In genomic region chr7:96983660-96984347, GRCm38 (mm10) we compare ENCODE assay signal across 7 mouse cellular contexts. TPM values are rescaled to one million over a fixed set of nuclear protein-coding genes. Genes with fewer than 3 reads are reported as not detected.
A peak's percentile ranks its signal among the peaks of the same experiment; 100 is the strongest.
DNase-seq lines count a peak whose midpoint lies in the region; ATAC-seq lines count a peak whose summit lies in the region.

No protein-coding gene starts in this region.

- H3K27me3 ChIP-seq in heart, embryonic 13.5 days (replicated peaks) = no peaks in the 10 kb centered on the region
- no peaks in the 10 kb centered on the region for H3K27me3 ChIP-seq in limb, embryonic 15.5 days
- no peaks in the 10 kb centered on the region for H3K27me3 ChIP-seq in stomach, embryonic 14.5 days (ENCODE audit: control insufficient read depth, insufficient read depth, low read length)

- H3K36me3 ChIP-seq in heart, embryonic 13.5 days = no peaks in the 10 kb centered on the region
- no peaks in the 10 kb centered on the region for H3K36me3 ChIP-seq in limb, embryonic 15.5 days
- H3K36me3 ChIP-seq in stomach, embryonic 14.5 days (ENCODE audit: control insufficient read depth, insufficient read depth, low read length) = no peaks in the 10 kb centered on the region

- H3K27ac ChIP-seq in heart, embryonic 13.5 days (replicated peaks) = peak overlapping the region; percentile 76
- 0 out of 2 replicates have a peak overlapping the region, but pooled peaks have one; percentile 2 for H3K27ac ChIP-seq in limb, embryonic 15.5 days
- peak overlapping the region; percentile 29 for H3K27ac ChIP-seq in stomach, embryonic 14.5 days (ENCODE audit: low read length)

- DNase-seq in right cerebral cortex, postnatal 25 days = peak; percentile 21
- DNase-seq in right cerebral cortex, postnatal 4 days = no peak
- no peak for DNase-seq in thymus, postnatal 36 days
- no peak for DNase-seq in testis, postnatal 10 days (ENCODE audit: low spot score)

- H3K4me2 ChIP-seq in heart, embryonic 13.5 days = 0 out of 2 replicates have a peak overlapping the region, but pooled peaks have one; percentile 17
- H3K4me2 ChIP-seq in limb, embryonic 15.5 days = no peak overlapping the region
- H3K4me2 ChIP-seq in stomach, embryonic 14.5 days (replicated peaks; ENCODE audit: low read depth, low read length) = no peak overlapping the region

- no peak for ATAC-seq in heart, embryonic 13.5 days (ENCODE audit: extremely low read depth, insufficient number of reproducible peaks, low FRiP score, low TSS enrichment)
- ATAC-seq in limb, embryonic 15.5 days (ENCODE audit: insufficient number of reproducible peaks, low FRiP score, low TSS enrichment, low read depth) = no peak
- peak; percentile 37; the same call in 1 of the 2 replicates for ATAC-seq in stomach, embryonic 14.5 days (ENCODE audit: insufficient number of reproducible peaks, insufficient read depth, low FRiP score, low read depth)

- no peak overlapping the region for H3K4me3 ChIP-seq in heart, embryonic 13.5 days
- no peak overlapping the region for H3K4me3 ChIP-seq in limb, embryonic 15.5 days
- no peak overlapping the region for H3K4me3 ChIP-seq in stomach, embryonic 14.5 days (ENCODE audit: low read depth, low read length)

- H3K9me3 ChIP-seq in heart, embryonic 13.5 days = no peaks in the 10 kb centered on the region
- no peaks in the 10 kb centered on the region for H3K9me3 ChIP-seq in limb, embryonic 15.5 days
- no peaks in the 10 kb centered on the region for H3K9me3 ChIP-seq in stomach, embryonic 14.5 days (ENCODE audit: control insufficient read depth, low read depth, low read length)

- H3K4me1 ChIP-seq in heart, embryonic 13.5 days = peaks cover 50% of the 10 kb centered on the region
- H3K4me1 ChIP-seq in limb, embryonic 15.5 days = peaks cover 10% of the 10 kb centered on the region; the same call in 1 of the 2 replicates
- peaks cover 26% of the 10 kb centered on the region for H3K4me1 ChIP-seq in stomach, embryonic 14.5 days (ENCODE audit: control insufficient read depth, insufficient read depth, low read length)

- 50% methylated on average over 7 of the region's 7 CpGs for WGBS in heart, embryonic 13.5 days
- 33% methylated on average over 7 of the region's 7 CpGs for WGBS in limb, embryonic 15.5 days
- WGBS in stomach, embryonic 14.5 days = 39% methylated on average over 7 of the region's 7 CpGs

- H3K9ac ChIP-seq in heart, embryonic 13.5 days = peak overlapping the region; percentile 61; the same call in 1 of the 2 replicates
- H3K9ac ChIP-seq in limb, embryonic 15.5 days = no peak overlapping the region
- H3K9ac ChIP-seq in stomach, embryonic 14.5 days (replicated peaks; ENCODE audit: low read depth, low read length) = no peak overlapping the region

RNA-seq across cellular contexts. Expression of gene Nars2, which starts 32.5 kb away (rescaled TPM):
- 16.6 and 17.1 TPM in 2 replicates for polyA plus RNA-seq in heart, embryonic 13.5 days (2015; fragmentation: Nextera tagmentation; extraction: Ambion mirVana)
- polyA plus RNA-seq in limb, embryonic 15.5 days (2015; fragmentation: Nextera tagmentation; extraction: Ambion mirVana) = 19.2 and 25.1 TPM in 2 replicates
- 23.5 and 25.0 TPM in 2 replicates for polyA plus RNA-seq in stomach, embryonic 14.5 days (2014; fragmentation: Nextera tagmentation; extraction: Ambion mirVana)

Comparison
In these comparisons a context has a peak if more than half of its experiments do, and no peak if none do; other contexts are left out.
1. H3K27ac ChIP-seq: peak in every context shown above with its lines; median percentile 76 in heart, embryonic 13.5 days; 29 in stomach, embryonic 14.5 days; 2 in limb, embryonic 15.5 days.